Mouse (Mus musculus) ovary, postnatal 14 days (tissue): ENCODE measurements around the gene Glmn.

ENCODE experiments used
- DNase-seq: peaks from one replicate; pipeline ENCODE4 v3.0.0; 2022; ENCODE audit warnings: low spot score

Gene Glmn

GRCm38 (mm10) chr5:107597301-107598077, at the start of gene Glmn, which contains the start of gene Rpap2:
Glmn (minus strand) TSS chr5:107597888.
Rpap2 (plus strand) TSS chr5:107597373.
- peak; percentile 81 for DNase-seq

GRCm38 (mm10) chr5:107645935-107646334, 48.2 kb upstream of the Glmn start:
- DNase-seq, result no peak

GRCm38 (mm10) chr5:107644595-107644994, 46.9 kb upstream of the Glmn start:
- DNase-seq, result no peak

GRCm38 (mm10) chr5:107638366-107638765, 40.7 kb upstream of the Glmn start:
- no peak for DNase-seq

GRCm38 (mm10) chr5:107637106-107637505, 39.4 kb upstream of the Glmn start:
- DNase-seq, result no peak

- no peak for DNase-seq
Measured at GRCm38 (mm10) chr5:107633651-107634050, 36.0 kb upstream of the Glmn start.

- no peak for DNase-seq
Measured at GRCm38 (mm10) chr5:107621327-107621726, 23.6 kb upstream of the Glmn start.

GRCm38 (mm10) chr5:107617986-107618385, 20.3 kb upstream of the Glmn start:
- DNase-seq, result no peak

- DNase-seq, result peak; percentile 50
Measured at GRCm38 (mm10) chr5:107611224-107611623, 13.5 kb upstream of the Glmn start.

- no peak for DNase-seq
Measured at GRCm38 (mm10) chr5:107598380-107598779, 692 bp upstream of the Glmn start.

GRCm38 (mm10) chr5:107569148-107569547, 28.5 kb downstream of the Glmn start:
- no peak for DNase-seq

- DNase-seq, result no peak
Measured at GRCm38 (mm10) chr5:107556969-107557368, 40.7 kb downstream of the Glmn start.

GRCm38 (mm10) chr5:107554336-107554735, 43.4 kb downstream of the Glmn start:
- DNase-seq, result no peak

- no peak for DNase-seq
Measured at GRCm38 (mm10) chr5:107548444-107548843, 49.2 kb downstream of the Glmn start.

GRCm38 (mm10) chr5:107547955-107548354, 49.7 kb downstream of the Glmn start:
- DNase-seq, result no peak

GRCm38 (mm10) chr5:107545927-107546326, 51.8 kb downstream of the Glmn start:
- DNase-seq, result no peak

GRCm38 (mm10) chr5:107541696-107542095, 56.0 kb downstream of the Glmn start:
- no peak for DNase-seq

- no peak for DNase-seq
Measured at GRCm38 (mm10) chr5:107534581-107534980, 63.1 kb downstream of the Glmn start, which contains the start of gene 1700028K03Rik. 1700028K03Rik (plus strand) TSS chr5:107534709.

GRCm38 (mm10) chr5:107533590-107533989, 64.1 kb downstream of the Glmn start:
- DNase-seq, result no peak

GRCm38 (mm10) chr5:107528856-107529255, 68.8 kb downstream of the Glmn start:
- DNase-seq, result no peak

GRCm38 (mm10) chr5:107524281-107524680, 73.4 kb downstream of the Glmn start:
- no peak for DNase-seq

GRCm38 (mm10) chr5:107521897-107522296, 75.8 kb downstream of the Glmn start:
- DNase-seq, result no peak

GRCm38 (mm10) chr5:107521386-107521785, 76.3 kb downstream of the Glmn start:
- DNase-seq, result no peak

GRCm38 (mm10) chr5:107518602-107519001, 79.1 kb downstream of the Glmn start:
- no peak for DNase-seq
